Mouse (Mus musculus): ENCODE results near the gene Rce1. TPM values are rescaled to one million over a fixed set of nuclear protein-coding genes. Genes with fewer than 3 reads are reported as not detected.
"Not testable (repeated sequence)": the region's sequence is repeated elsewhere in the genome, so short reads cannot be mapped to it uniquely, and the experiment has no call there.

Rce1 gene
- total RNA-seq, 1 experiment, result 63.6 TPM

GRCm38 (mm10) chr19:4587426-4587825 is 38.0 kb downstream of the Rce1 start:
- Histone ChIP-seq H3K9ac (ENCODE audit: insufficient read depth, low read depth, low read length, poor library complexity, severe bottlenecking) (no peak overlapping the region), H3K36me3 (ENCODE audit: control insufficient read depth, insufficient read depth, low read length, poor library complexity, severe bottlenecking) (no peaks in the 10 kb centered on the region), H3K9me3 (ENCODE audit: control insufficient read depth, insufficient read depth, low read depth, low read length) (no peaks in the 10 kb centered on the region), H3K4me1 (ENCODE audit: control insufficient read depth in 2 of 2, insufficient read depth in 2 of 2, low read length in 2 of 2, poor library complexity in 1 of 2) (no peaks in the 10 kb centered on the region), H3K27ac (ENCODE audit: insufficient read depth, low read depth, low read length, poor library complexity, severe bottlenecking) (no peak overlapping the region), H3K4me3 (ENCODE audit: insufficient read depth in 1 of 2, low read depth in 1 of 2, low read length in 2 of 2, poor library complexity in 1 of 2, severe bottlenecking in 1 of 2) (no peak overlapping the region)
- no peak for DNase-seq (ENCODE audit: low read depth, low spot score)
- TF ChIP-seq MAFK (IDR thresholded peaks at IDR 0.05; ENCODE audit: insufficient read depth, low read depth, low read length) (no peak), ZNF384 (IDR thresholded peaks at IDR 0.05; ENCODE audit: low read depth, low read length) (no peak), ZC3H11A (IDR thresholded peaks at IDR 0.05; ENCODE audit: borderline replicate concordance, low read depth, low read length) (no peak), CHD2 (IDR thresholded peaks at IDR 0.05; ENCODE audit: low read depth, low read length) (no peak), HCFC1 (IDR thresholded peaks at IDR 0.05; ENCODE audit: borderline replicate concordance, insufficient read depth, low read length) (no peak)
- in situ Hi-C loops (cut with MboI; ENCODE audit: low sequenced_read_pairs in 2 of 2, unreplicated experiment in 2 of 2), result no loop called here

GRCm38 (mm10) chr19:4586783-4587182 is 38.7 kb downstream of the Rce1 start:
- not testable (repeated sequence) for H3K4me3 ChIP-seq (ENCODE audit: insufficient read depth in 1 of 2, low read depth in 1 of 2, low read length in 2 of 2, poor library complexity in 1 of 2, severe bottlenecking in 1 of 2)

GRCm38 (mm10) chr19:4583856-4584255 is 41.6 kb downstream of the Rce1 start:
- in situ Hi-C loops (cut with MboI; ENCODE audit: low sequenced_read_pairs in 2 of 2, unreplicated experiment in 2 of 2), result no loop called here
- Histone ChIP-seq H3K4me1 (ENCODE audit: control insufficient read depth in 2 of 2, insufficient read depth in 2 of 2, low read length in 2 of 2, poor library complexity in 1 of 2) (no peaks in the 10 kb centered on the region), H3K9me3 (ENCODE audit: control insufficient read depth, insufficient read depth, low read depth, low read length) (no peaks in the 10 kb centered on the region), H3K27ac (ENCODE audit: insufficient read depth, low read depth, low read length, poor library complexity, severe bottlenecking) (no peak overlapping the region), H3K9ac (ENCODE audit: insufficient read depth, low read depth, low read length, poor library complexity, severe bottlenecking) (no peak overlapping the region), H3K36me3 (ENCODE audit: control insufficient read depth, insufficient read depth, low read length, poor library complexity, severe bottlenecking) (no peaks in the 10 kb centered on the region), H3K4me3 (ENCODE audit: insufficient read depth in 1 of 2, low read depth in 1 of 2, low read length in 2 of 2, poor library complexity in 1 of 2, severe bottlenecking in 1 of 2) (no peak overlapping the region)
- no peak for DNase-seq (ENCODE audit: low read depth, low spot score)
- TF ChIP-seq MAFK (IDR thresholded peaks at IDR 0.05; ENCODE audit: insufficient read depth, low read depth, low read length), result no peak
- TF ChIP-seq ZNF384 (IDR thresholded peaks at IDR 0.05; ENCODE audit: low read depth, low read length), result no peak

More at GRCm38 (mm10) chr19:4586783-4587182, 38.7 kb downstream of the Rce1 start:
- H3K9ac ChIP-seq (ENCODE audit: insufficient read depth, low read depth, low read length, poor library complexity, severe bottlenecking); DNase-seq (ENCODE audit: low read depth, low spot score); in situ Hi-C loops (cut with MboI; ENCODE audit: low sequenced_read_pairs in 2 of 2, unreplicated experiment in 2 of 2); H3K4me1 ChIP-seq (ENCODE audit: control insufficient read depth in 2 of 2, insufficient read depth in 2 of 2, low read length in 2 of 2, poor library complexity in 1 of 2); H3K36me3 ChIP-seq (ENCODE audit: control insufficient read depth, insufficient read depth, low read length, poor library complexity, severe bottlenecking); H3K27ac ChIP-seq (ENCODE audit: insufficient read depth, low read depth, low read length, poor library complexity, severe bottlenecking); H3K9me3 ChIP-seq (ENCODE audit: control insufficient read depth, insufficient read depth, low read depth, low read length): not testable (repeated sequence)

GRCm38 (mm10) chr19:4579296-4579695 is 46.1 kb downstream of the Rce1 start:
- TF ChIP-seq MAFK (IDR thresholded peaks at IDR 0.05; ENCODE audit: insufficient read depth, low read depth, low read length) (no peak), ZNF384 (IDR thresholded peaks at IDR 0.05; ENCODE audit: low read depth, low read length) (no peak), ZC3H11A (IDR thresholded peaks at IDR 0.05; ENCODE audit: borderline replicate concordance, low read depth, low read length) (no peak), HCFC1 (IDR thresholded peaks at IDR 0.05; ENCODE audit: borderline replicate concordance, insufficient read depth, low read length) (no peak), CHD2 (IDR thresholded peaks at IDR 0.05; ENCODE audit: low read depth, low read length) (no peak)
- H3K36me3 ChIP-seq (ENCODE audit: control insufficient read depth, insufficient read depth, low read length, poor library complexity, severe bottlenecking), result no peaks in the 10 kb centered on the region
- H3K9me3 ChIP-seq (ENCODE audit: control insufficient read depth, insufficient read depth, low read depth, low read length), result no peaks in the 10 kb centered on the region
- no peaks in the 10 kb centered on the region for H3K4me1 ChIP-seq (ENCODE audit: control insufficient read depth in 2 of 2, insufficient read depth in 2 of 2, low read length in 2 of 2, poor library complexity in 1 of 2)
- DNase-seq (ENCODE audit: low read depth, low spot score), result no peak
- H3K4me3 ChIP-seq (ENCODE audit: insufficient read depth in 1 of 2, low read depth in 1 of 2, low read length in 2 of 2, poor library complexity in 1 of 2, severe bottlenecking in 1 of 2), result no peak overlapping the region
- no peak overlapping the region for H3K27ac ChIP-seq (ENCODE audit: insufficient read depth, low read depth, low read length, poor library complexity, severe bottlenecking)
- in situ Hi-C loops (cut with MboI; ENCODE audit: low sequenced_read_pairs in 2 of 2, unreplicated experiment in 2 of 2), result no loop called here
- H3K9ac ChIP-seq (ENCODE audit: insufficient read depth, low read depth, low read length, poor library complexity, severe bottlenecking), result no peak overlapping the region

- H3K4me1 ChIP-seq (ENCODE audit: control insufficient read depth in 2 of 2, insufficient read depth in 2 of 2, low read length in 2 of 2, poor library complexity in 1 of 2), result no peaks in the 10 kb centered on the region
- TF ChIP-seq MAFK (IDR thresholded peaks at IDR 0.05; ENCODE audit: insufficient read depth, low read depth, low read length), result no peak
- no peak for TF ChIP-seq ZNF384 (IDR thresholded peaks at IDR 0.05; ENCODE audit: low read depth, low read length)
- TF ChIP-seq HCFC1 (IDR thresholded peaks at IDR 0.05; ENCODE audit: borderline replicate concordance, insufficient read depth, low read length), result no peak
- TF ChIP-seq CHD2 (IDR thresholded peaks at IDR 0.05; ENCODE audit: low read depth, low read length), result no peak
- no peak for TF ChIP-seq ZC3H11A (IDR thresholded peaks at IDR 0.05; ENCODE audit: borderline replicate concordance, low read depth, low read length)
- no peak overlapping the region for H3K4me3 ChIP-seq (ENCODE audit: insufficient read depth in 1 of 2, low read depth in 1 of 2, low read length in 2 of 2, poor library complexity in 1 of 2, severe bottlenecking in 1 of 2)
- no peak overlapping the region for H3K9ac ChIP-seq (ENCODE audit: insufficient read depth, low read depth, low read length, poor library complexity, severe bottlenecking)
- no peak overlapping the region for H3K27ac ChIP-seq (ENCODE audit: insufficient read depth, low read depth, low read length, poor library complexity, severe bottlenecking)
- H3K9me3 ChIP-seq (ENCODE audit: control insufficient read depth, insufficient read depth, low read depth, low read length), result no peaks in the 10 kb centered on the region
- DNase-seq (ENCODE audit: low read depth, low spot score), result no peak
- in situ Hi-C loops (cut with MboI; ENCODE audit: low sequenced_read_pairs in 2 of 2, unreplicated experiment in 2 of 2), result no loop called here
- H3K36me3 ChIP-seq (ENCODE audit: control insufficient read depth, insufficient read depth, low read length, poor library complexity, severe bottlenecking), result no peaks in the 10 kb centered on the region
These were observed 46.6 kb downstream of the Rce1 start for GRCm38 (mm10) chr19:4578799-4579198.

Measured in ES-E14 (cell line).